Mouse (Mus musculus) c-Kit-positive CD71-negative TER-119-negative erythroid progenitor cells, embryonic 14.5 days (primary cell): Measurements from ENCODE around the gene Galnt10.

Experiments used
- DNase-seq: peaks from one replicate; pipeline ENCODE4 v3.0.0-alpha.2; 2013; ENCODE audit warnings: low read depth

Galnt10 gene

GRCm38 (mm10) chr11:57827915-57828545 is 182.8 kb downstream of the Galnt10 start:
- no peak for DNase-seq

GRCm38 (mm10) chr11:57828955-57829870 is 184.0 kb downstream of the Galnt10 start:
- DNase-seq: no peak

DNA sequence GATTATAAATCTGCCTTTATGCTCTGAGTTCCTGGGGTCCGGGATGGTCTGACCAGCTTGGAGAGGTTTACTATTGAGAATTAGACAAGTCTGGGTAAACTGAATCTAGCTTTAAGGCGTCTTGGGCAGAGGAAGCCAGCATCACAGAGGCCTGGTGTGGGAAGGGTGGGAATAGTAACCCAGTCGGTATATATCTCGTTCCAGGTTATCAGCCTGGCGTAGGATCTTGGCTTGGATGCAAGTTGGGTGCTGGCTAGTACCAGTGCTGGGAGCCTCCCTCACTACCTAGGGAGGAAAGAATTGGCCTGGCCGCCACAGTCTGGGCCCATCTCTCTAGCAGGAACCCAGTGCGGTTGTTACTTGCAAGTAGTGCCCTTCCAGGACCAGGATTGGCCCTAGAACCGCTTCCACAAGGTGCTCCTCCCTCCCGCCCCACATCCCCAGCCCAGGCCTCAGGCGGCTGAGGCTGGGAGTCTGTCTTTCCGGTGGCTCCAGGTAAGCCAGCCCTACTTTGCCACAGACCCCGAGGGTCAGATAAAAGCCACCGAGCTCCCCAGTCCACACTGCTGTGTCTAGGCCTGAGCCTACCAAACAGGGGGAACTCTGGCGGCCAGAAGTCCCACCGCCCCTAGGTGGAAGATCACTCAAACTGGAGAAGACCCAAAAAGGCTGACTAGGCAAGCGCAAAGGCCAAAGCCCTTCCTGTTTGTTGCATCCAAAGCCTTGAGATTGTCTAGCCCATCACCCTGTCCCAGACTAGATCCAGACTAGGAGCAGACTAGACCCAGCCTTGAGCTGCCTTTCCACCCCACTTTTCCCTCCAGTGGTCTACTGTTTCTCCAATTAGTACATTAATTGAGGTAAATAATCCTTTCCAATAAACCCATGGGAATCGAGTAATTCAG is 184.9 kb downstream of the Galnt10 start:
- DNase-seq: no peak

- no peak for DNase-seq
These were observed 186.1 kb downstream of the Galnt10 start for GRCm38 (mm10) chr11:57831281-57831781.

DNA sequence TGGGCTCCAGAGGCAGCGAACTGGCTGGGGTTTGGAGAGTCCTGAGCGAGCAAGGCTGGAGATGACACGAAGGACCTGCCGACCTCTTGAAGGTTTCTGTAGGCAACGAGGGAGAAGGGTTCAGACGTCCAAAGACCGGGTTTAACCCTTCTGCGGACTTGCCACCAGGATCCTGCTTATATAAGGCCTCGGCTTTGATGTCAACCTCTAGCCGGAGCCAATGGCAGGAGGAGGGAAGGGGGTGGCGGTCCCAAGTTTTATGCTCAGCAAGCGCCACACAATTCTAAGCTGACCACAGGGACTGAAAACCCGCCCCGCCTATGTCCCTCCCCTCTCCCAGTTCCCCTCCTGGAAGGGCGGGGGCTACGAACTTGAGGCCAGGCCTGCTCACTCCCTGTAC is 186.6 kb downstream of the Galnt10 start:
- DNase-seq: no peak

DNA sequence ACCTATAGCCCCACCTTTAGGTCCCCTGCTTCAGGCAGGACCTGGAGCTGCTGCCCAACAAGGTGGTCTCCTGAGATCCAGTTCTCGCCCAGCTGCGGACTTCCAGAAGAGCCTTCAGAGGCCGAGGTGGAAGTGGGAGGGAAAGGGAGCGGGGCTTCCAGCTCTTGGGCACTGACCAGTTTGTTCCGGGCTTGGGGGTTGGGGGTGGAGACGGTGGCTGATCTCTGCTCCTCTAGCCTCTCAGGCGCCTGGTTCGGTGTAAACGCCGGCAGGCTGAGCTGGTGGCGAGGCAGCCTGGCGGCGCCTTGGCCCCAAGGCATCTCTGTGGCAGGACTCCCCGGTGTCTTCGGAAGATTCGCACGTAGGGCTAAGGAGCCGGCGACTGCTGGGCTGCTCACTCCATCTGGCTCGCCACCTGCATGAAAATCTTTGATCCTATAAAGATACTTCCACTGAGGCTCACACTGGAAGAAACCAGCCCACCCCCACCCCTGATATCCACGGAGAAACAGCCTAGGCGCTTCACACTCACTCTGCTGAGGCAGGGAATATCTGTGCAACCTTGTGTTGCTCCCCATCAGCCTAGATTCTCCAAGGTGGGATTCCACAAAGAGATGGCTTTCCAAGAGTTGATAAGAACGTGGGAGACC is 187.4 kb downstream of the Galnt10 start, which contains the start of gene Hand1:
Hand1 (minus strand) TSS at position 267 of the 650 bp plus-strand sequence.
- DNase-seq: no peak

- DNase-seq: no peak
These were observed 188.2 kb downstream of the Galnt10 start for GRCm38 (mm10) chr11:57833296-57833977.

DNA sequence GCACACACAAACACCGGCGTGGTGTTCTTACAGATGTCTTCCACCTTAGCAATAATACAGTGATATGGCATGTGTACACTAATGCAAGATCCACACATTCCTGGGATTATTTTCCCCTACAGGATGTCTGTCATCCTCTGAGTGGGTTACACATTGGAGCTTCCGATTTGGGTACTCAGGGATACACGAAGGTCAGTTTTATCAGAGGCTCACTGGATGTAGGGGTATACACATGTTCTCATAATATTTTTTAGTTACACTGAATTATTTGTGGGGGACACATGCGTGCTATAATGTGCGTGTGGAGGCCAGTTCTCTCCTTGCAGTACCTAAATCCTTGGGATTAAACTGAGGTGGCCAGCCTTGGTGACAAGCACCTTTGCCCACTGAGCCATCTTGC is 188.8 kb downstream of the Galnt10 start:
- DNase-seq: no peak

DNA sequence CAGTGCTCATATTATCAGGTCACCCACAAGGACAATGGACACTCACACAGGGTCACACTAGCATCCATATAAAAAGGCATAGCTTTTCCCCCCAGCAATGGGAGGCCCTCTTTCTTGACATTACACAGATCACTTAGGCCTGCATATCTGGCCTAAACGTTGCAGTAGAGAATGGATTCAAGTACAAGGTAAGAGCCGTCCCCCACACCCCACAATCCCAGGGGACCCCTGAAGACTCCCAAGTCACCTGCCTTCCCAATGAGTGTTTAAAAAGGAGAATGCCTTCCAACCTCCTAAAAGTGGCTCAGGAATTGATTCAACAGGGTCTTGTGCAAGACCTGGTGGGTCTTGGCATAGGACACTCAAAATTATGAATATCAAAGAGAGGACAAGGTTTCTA is 190.1 kb downstream of the Galnt10 start:
- DNase-seq: no peak

DNA sequence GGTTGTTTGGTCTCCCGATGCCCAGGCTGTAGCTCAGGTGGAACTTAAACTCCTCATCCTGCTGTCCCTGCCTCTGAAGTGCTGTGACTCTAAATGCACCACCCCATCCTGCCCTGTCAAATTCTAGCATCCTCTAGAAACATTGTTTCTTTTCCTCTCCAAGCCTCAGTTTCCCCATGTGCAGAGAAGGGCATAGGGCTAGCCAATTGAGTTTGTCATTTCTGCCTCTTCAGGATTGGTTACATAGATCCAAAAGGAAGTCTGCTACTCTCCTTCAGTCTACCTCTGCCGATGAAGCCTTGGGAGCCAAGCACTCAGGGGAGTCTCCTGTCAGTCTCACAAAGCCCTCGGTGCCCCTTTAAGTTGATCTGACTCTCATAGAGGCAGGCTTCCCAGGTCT is 190.7 kb downstream of the Galnt10 start:
- no peak for DNase-seq

- no peak for DNase-seq
These were observed 191.2 kb downstream of the Galnt10 start for GRCm38 (mm10) chr11:57836401-57836800.
